Mouse (Mus musculus): ENCODE measurements around the gene Fbxw4. TPM values are rescaled to one million over a fixed set of nuclear protein-coding genes. Genes with fewer than 3 reads are reported as not detected.

Gene Fbxw4
- polyA plus RNA-seq, 1 experiment from 2014 or later, result 3.5 TPM

Other genes with a start within 250 kb of the Fbxw4 start
- 15.3 and 18.2 TPM in 2 replicates for gene Poll, start 99.8 kb downstream of the Fbxw4 start, polyA plus RNA-seq (2014; fragmentation: Nextera tagmentation; extraction: Ambion mirVana)
- gene Gm17018, start 99.7 kb downstream of the Fbxw4 start, polyA plus RNA-seq (2014; fragmentation: Nextera tagmentation; extraction: Ambion mirVana), result 50.1 and 54.5 TPM in 2 replicates
- 17.7 and 20.5 TPM in 2 replicates for gene Fgf8, start 82.6 kb upstream of the Fbxw4 start, polyA plus RNA-seq (2014; fragmentation: Nextera tagmentation; extraction: Ambion mirVana)
- 15.2 and 17.2 TPM in 2 replicates for gene Npm3, start 89.3 kb upstream of the Fbxw4 start, polyA plus RNA-seq (2014; fragmentation: Nextera tagmentation; extraction: Ambion mirVana)
- 58.7 and 58.8 TPM in 2 replicates for gene Mgea5, start 123.5 kb upstream of the Fbxw4 start, polyA plus RNA-seq (2014; fragmentation: Nextera tagmentation; extraction: Ambion mirVana)
- 1.3 TPM in 2 replicates for gene Kcnip2, start 155.7 kb upstream of the Fbxw4 start, polyA plus RNA-seq (2014; fragmentation: Nextera tagmentation; extraction: Ambion mirVana)

All from embryonic facial prominence, embryonic 11.5 days (tissue).